Mouse (Mus musculus) stomach, embryonic 14.5 days (tissue): ENCODE data around the gene Sez6l. TPM values are rescaled to one million over a fixed set of nuclear protein-coding genes. Genes with fewer than 3 reads are reported as not detected.
A peak's percentile ranks its signal among the peaks of the same experiment; 100 is the strongest.

Source experiments
- ATAC-seq: fragments of 200-750 bp; cut with Nextera tagmentation; 2 replicates; pipeline ENCODE4 v1.8.0; 2017; ENCODE audit warnings: low read depth, moderate TSS enrichment; ENCODE audit not compliant: insufficient number of reproducible peaks, insufficient read depth, low FRiP score
- H3K27ac ChIP-seq: fragments of 300-500 bp; sonication (generic); 2 replicates; pipeline ENCODE4 v1.5.1; 2014; ENCODE audit warnings: mild to moderate bottlenecking, low read length, moderate library complexity, mixed read lengths
- H3K27me3 ChIP-seq: fragments of 300-500 bp; sonication (generic); 2 replicates; pipeline ENCODE4 v1.6.1; 2014; ENCODE audit warnings: low read length, control low read depth, mixed read lengths; ENCODE audit not compliant: control insufficient read depth, insufficient read depth
- H3K36me3 ChIP-seq: fragments of 300-500 bp; sonication (generic); 2 replicates; pipeline ENCODE4 v1.6.1; 2014; ENCODE audit warnings: mild to moderate bottlenecking, control low read depth, low read length, moderate library complexity, mixed read lengths; ENCODE audit not compliant: control insufficient read depth, insufficient read depth
- H3K4me1 ChIP-seq: fragments of 300-500 bp; sonication (generic); 2 replicates; pipeline ENCODE4 v1.6.1; 2014; ENCODE audit warnings: low read length, control low read depth, mixed read lengths; ENCODE audit not compliant: control insufficient read depth, insufficient read depth
- H3K4me2 ChIP-seq: fragments of 300-500 bp; sonication (generic); replicated peaks from 2 replicates; pipeline ENCODE4 v1.6.1; 2014; ENCODE audit warnings: low read depth, low read length, control low read depth
- H3K4me3 ChIP-seq: fragments of 300-500 bp; sonication (generic); 2 replicates; pipeline ENCODE4 v1.5.1; 2014; ENCODE audit warnings: low read depth, low read length, control low read depth
- H3K9ac ChIP-seq: fragments of 300-500 bp; sonication (generic); replicated peaks from 2 replicates; pipeline ENCODE4 v1.6.1; 2014; ENCODE audit warnings: low read depth, mild to moderate bottlenecking, control low read depth, low read length, moderate library complexity, mixed read lengths
- H3K9me3 ChIP-seq: fragments of 300-500 bp; sonication (generic); 2 replicates; pipeline ENCODE4 v1.6.1; 2016; ENCODE audit warnings: low read depth, low read length, control low read depth; ENCODE audit not compliant: control insufficient read depth
- WGBS: fragments of 180-500 bp; shearing (Covaris S2); extraction: QIAGEN DNeasy Blood & Tissue Kit; methylation state at CpG from one replicate; pipeline ENCODE4 v1.1.7; 2014; 5-methylcytosine and 5-hydroxymethylcytosine counted together
- polyA plus RNA-seq: library from polyadenylated mRNA; unstranded; fragments of >200 nt; fragmentation: Nextera tagmentation; extraction: Ambion mirVana; gene quantifications from 2 replicates; pipeline ENCODE4 v1.2.1, GENCODE M21; 2014

Gene Sez6l
- polyA plus RNA-seq, 1 experiment from 2014 or later, result 2.3 TPM

DNA sequence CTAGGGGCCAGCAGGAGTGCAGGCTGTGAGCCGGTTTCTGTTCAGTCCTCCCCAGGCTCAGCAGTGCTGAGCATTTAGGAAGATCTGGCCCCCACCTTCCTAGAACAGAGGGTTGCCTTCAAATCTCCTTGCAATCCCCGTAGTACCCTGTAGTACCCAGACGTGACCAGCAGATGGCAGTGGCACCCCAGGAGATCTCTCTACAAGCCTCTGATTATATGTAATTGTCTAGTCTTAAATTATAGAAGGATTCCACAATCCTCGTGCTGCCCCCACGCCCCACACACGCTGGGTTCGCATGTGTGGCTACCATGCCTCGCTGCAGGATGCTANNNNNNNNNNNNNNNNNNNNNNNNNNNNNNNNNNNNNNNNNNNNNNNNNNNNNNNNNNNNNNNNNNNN is 144.0 kb downstream of the Sez6l start:
- Histone ChIP-seq H3K9ac (no peak overlapping the region), H3K4me3 (no peak overlapping the region), H3K4me1 (no peaks in the 10 kb centered on the region), H3K27ac (no peak overlapping the region), H3K4me2 (no peak overlapping the region), H3K27me3 (no peaks in the 10 kb centered on the region), H3K9me3 (no peaks in the 10 kb centered on the region), H3K36me3 (no peaks in the 10 kb centered on the region)
- 4% methylated on average over 8 of the region's 8 CpGs for WGBS
- ATAC-seq, result no peak

DNA sequence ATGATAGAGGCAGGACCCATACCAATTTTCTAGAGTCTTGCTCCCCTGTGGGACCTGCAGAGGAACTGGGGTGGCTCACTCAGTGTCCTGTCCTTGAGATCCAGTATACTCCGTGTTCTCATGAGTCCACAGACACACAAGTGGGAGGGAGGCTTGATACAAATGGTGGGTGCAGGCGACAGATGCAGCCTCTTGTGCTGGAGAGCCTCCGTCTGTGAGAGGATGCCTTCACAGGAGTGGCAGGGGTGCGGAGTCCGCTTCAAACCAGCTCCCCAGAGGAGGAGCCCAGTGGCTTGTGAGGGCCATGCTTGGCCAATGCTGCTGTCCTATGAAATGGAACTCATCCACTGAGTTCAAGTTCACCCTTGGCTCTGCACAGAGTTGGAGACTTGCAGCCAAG is 145.0 kb downstream of the Sez6l start:
- Histone ChIP-seq H3K4me3 (no peak overlapping the region), H3K27me3 (no peaks in the 10 kb centered on the region), H3K36me3 (no peaks in the 10 kb centered on the region), H3K9ac (no peak overlapping the region), H3K27ac (no peak overlapping the region), H3K4me2 (no peak overlapping the region), H3K9me3 (no peaks in the 10 kb centered on the region), H3K4me1 (no peaks in the 10 kb centered on the region)
- ATAC-seq, result no peak
- 81% methylated on average over 5 of the region's 5 CpGs for WGBS

DNA sequence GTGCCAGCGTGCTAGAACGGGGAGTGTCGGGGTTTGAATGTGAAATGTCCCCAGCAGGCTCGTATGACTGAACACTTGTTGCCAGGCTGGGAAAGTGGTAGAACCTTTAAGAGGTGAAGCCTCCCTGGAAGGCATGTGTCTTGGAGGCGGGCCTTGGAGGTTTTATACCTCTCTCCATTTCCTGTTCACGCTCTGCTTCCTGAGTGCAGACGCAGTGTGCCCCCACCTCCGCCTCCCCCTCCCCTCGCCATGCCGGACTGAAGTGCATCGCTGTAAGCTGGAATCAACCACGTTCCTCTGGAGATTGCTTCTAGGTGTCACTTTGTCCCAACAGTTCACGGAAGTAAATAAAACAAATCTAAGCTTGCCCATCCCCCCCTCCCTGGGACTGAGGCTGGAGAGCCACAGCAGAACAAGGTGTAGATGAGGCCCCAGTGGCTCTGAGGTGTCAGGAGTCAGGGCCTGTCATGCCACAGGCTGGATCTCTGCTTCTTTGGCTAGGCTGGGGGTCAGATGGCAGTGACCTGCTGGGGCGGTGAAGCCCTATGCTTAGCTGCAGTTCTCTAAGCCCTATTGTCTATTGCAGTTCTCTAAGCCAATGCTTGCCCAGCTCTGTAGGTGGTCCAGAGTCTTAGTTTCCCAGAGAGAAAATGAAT is 145.7 kb downstream of the Sez6l start:
- 22% methylated on average over 14 of the region's 14 CpGs for WGBS
- no peak overlapping the region for H3K4me2 ChIP-seq
- H3K27me3 ChIP-seq, result no peaks in the 10 kb centered on the region
- H3K36me3 ChIP-seq, result no peaks in the 10 kb centered on the region
- no peak overlapping the region for H3K4me3 ChIP-seq
- ATAC-seq, result no peak
- no peak overlapping the region for H3K9ac ChIP-seq
- no peaks in the 10 kb centered on the region for H3K9me3 ChIP-seq
- H3K4me1 ChIP-seq, result no peaks in the 10 kb centered on the region
- H3K27ac ChIP-seq, result no peak overlapping the region

DNA sequence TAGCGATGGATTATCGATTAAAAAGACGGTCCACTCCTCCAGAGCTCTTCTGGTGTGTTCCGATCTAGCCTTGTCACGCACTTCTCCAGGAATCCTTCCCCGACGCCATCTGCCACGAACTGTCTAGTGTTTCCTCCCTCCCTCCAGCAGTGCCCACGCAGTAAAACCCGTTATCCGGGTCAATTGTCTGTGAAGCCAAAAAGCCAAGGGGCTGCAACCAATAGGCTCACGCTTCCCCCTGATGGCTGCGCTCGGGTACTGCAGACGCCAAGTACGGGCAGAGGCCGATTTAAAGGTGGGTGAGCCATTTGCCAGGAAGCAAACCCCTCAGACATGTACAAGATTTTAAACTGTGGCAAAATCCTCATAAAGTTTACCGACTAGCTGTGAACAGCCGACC is 148.0 kb downstream of the Sez6l start:
- H3K4me3 ChIP-seq, result no peak overlapping the region
- H3K9me3 ChIP-seq, result no peaks in the 10 kb centered on the region
- H3K36me3 ChIP-seq, result no peaks in the 10 kb centered on the region
- no peaks in the 10 kb centered on the region for H3K4me1 ChIP-seq
- WGBS, result 19% methylated on average over 19 of the region's 19 CpGs
- H3K27me3 ChIP-seq, result no peaks in the 10 kb centered on the region
- H3K27ac ChIP-seq, result no peak overlapping the region
- 0 out of 2 replicates have a peak overlapping the region, but pooled peaks have one; percentile 25 for H3K4me2 ChIP-seq
- no peak overlapping the region for H3K9ac ChIP-seq
- ATAC-seq, result no peak

DNA sequence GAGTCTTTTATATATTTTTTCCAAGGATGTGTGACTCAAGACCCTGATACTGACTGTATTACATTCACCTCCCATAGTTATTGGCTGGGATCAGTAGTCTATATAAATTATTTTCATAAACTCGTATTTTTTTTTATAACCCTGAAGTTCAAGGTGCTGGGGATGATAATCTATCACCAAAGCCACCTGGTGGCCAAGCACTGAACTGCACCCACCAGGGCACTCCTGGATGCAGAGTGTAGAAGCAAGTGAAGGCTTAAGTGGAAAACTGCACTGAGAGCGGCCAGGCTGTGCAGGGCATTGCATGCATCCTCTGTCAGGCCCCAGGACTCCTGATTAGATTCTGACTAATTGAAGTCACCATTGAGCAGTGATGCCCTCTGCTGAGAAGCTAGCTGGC is 149.7 kb downstream of the Sez6l start:
- 48% methylated on average over 2 of the region's 2 CpGs for WGBS

DNA sequence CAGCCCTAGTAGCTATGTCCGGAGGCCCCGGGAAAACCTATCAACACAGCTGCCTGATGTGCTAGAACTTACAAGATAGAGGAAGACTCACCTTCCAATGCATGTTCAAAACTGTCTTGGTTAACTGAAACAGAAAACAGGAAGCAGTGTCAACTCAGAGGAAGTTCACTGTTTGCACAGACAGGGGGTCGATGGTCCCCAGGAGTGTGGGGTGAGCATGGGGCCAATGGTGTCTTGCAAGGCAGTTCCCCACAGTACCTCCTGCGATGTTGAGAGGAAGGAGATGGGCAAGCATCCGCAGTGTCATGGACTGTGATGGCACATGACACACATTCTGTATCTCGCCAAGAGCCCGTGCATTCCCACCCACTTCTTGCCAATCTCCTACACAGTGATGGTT is 150.3 kb downstream of the Sez6l start:
- H3K4me1 ChIP-seq, result no peaks in the 10 kb centered on the region
- H3K36me3 ChIP-seq, result no peaks in the 10 kb centered on the region
- H3K4me3 ChIP-seq, result no peak overlapping the region
- H3K27ac ChIP-seq, result no peak overlapping the region
- 85% methylated on average over 7 of the region's 7 CpGs for whole genome bisulfite sequencing
- H3K27me3 ChIP-seq, result no peaks in the 10 kb centered on the region
- ATAC-seq, result no peak
- no peak overlapping the region for H3K4me2 ChIP-seq
- no peaks in the 10 kb centered on the region for H3K9me3 ChIP-seq
- no peak overlapping the region for H3K9ac ChIP-seq

More for the DNA sequence above, 149.7 kb downstream of the Sez6l start:
- no peak overlapping the region for H3K4me2 ChIP-seq
- no peaks in the 10 kb centered on the region for H3K36me3 ChIP-seq
- H3K4me1 ChIP-seq, result no peaks in the 10 kb centered on the region
- H3K27ac ChIP-seq, result no peak overlapping the region
- H3K9ac ChIP-seq, result no peak overlapping the region
- ATAC-seq, result no peak
- H3K4me3 ChIP-seq, result no peak overlapping the region
- H3K9me3 ChIP-seq, result no peaks in the 10 kb centered on the region
- no peaks in the 10 kb centered on the region for H3K27me3 ChIP-seq

DNA sequence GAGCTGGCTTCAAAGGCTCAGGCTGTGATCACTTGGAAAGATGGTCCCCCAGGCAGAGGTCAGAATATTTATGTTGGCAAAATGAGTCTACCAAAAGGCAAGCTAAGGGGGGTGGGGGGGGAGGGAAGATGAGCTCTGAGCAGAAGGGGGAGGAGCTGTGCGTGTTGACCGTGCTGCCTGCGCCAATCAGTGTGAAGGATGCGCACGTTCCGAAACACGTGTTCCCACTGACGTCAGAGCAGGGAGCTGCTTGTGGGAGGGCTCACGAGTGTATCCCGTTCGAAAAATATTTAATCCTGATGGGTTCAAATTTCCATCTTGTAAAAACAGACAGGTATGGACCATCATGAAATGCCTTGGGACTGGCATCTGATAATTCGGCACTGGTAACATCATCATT is 157.4 kb downstream of the Sez6l start:
- H3K36me3 ChIP-seq, result no peaks in the 10 kb centered on the region
- 26% methylated on average over 12 of the region's 12 CpGs for WGBS
- ATAC-seq, result no peak
- H3K4me3 ChIP-seq, result no peak overlapping the region
- H3K9me3 ChIP-seq, result no peaks in the 10 kb centered on the region
- no peaks in the 10 kb centered on the region for H3K27me3 ChIP-seq
- H3K9ac ChIP-seq, result no peak overlapping the region
- H3K4me1 ChIP-seq, result no peaks in the 10 kb centered on the region
- H3K27ac ChIP-seq, result no peak overlapping the region
- H3K4me2 ChIP-seq, result 0 out of 2 replicates have a peak overlapping the region, but pooled peaks have one; percentile 12

DNA sequence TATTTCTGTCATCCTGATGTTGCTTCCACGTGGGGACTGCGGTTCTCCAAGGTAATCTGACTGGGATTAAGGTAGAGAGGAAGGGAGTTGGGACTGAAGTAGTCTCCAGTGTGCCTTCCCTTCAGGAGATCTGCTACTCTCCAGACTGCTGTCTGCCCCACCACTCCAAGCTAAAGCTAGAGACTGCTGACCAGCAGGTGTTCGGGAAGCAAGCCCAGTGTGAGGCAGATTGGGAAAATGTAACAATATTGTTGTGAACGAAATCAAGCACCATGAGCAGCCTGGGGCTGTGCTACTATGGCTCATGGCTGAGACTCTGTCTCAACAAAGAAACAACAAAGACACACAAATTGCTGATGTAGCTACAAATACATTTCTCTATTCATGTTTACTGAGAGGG is 159.0 kb downstream of the Sez6l start:
- 65% methylated on average over 4 of the region's 4 CpGs for WGBS
- Histone ChIP-seq H3K4me1 (no peaks in the 10 kb centered on the region), H3K27me3 (no peaks in the 10 kb centered on the region), H3K36me3 (no peaks in the 10 kb centered on the region), H3K4me3 (no peak overlapping the region), H3K9ac (no peak overlapping the region), H3K27ac (no peak overlapping the region), H3K4me2 (no peak overlapping the region), H3K9me3 (no peaks in the 10 kb centered on the region)
- no peak for ATAC-seq

DNA sequence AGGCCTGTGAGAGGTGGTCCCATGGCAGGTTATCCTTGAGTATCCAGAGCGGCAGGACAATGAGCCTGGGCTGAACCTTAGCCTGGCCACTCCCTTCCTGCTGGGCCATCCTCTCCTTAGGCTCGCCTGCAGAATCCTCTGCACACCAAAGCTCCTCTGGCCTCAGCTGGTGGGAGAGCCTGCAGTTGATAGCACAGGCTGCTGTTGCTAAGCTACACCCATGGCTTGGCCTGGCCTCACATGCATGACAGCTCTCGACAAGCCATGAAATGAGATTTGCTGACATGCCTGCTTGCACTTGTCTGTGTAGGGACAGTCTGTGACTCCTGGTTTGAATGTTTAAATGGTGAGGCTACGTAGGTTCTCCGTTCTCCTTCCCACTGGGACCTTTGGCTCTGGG is 160.3 kb downstream of the Sez6l start:
- H3K9me3 ChIP-seq, result no peaks in the 10 kb centered on the region
- ATAC-seq, result no peak
- no peaks in the 10 kb centered on the region for H3K36me3 ChIP-seq
- H3K4me3 ChIP-seq, result no peak overlapping the region
- H3K4me2 ChIP-seq, result no peak overlapping the region
- H3K4me1 ChIP-seq, result 0 out of 2 replicates have a peak, but pooled peaks cover 2% of the 10 kb centered on the region
- H3K27me3 ChIP-seq, result no peaks in the 10 kb centered on the region
- no peak overlapping the region for H3K9ac ChIP-seq
- 61% methylated on average over 5 of the region's 5 CpGs for WGBS
- no peak overlapping the region for H3K27ac ChIP-seq
